Mouse (Mus musculus): ENCODE results near the gene Hcn3. TPM values are rescaled to one million over a fixed set of nuclear protein-coding genes. Genes with fewer than 3 reads are reported as not detected.

Gene Hcn3
- polyA plus RNA-seq, 1 experiment from 2014 or later: 59.3 TPM

- under 1% methylated on average over 13 of the region's 13 CpGs for WGBS
- H3K4me3 ChIP-seq (replicated peaks): peak overlapping the region; percentile 84
- no peaks in the 10 kb centered on the region for H3K36me3 ChIP-seq
- H3K27ac ChIP-seq (replicated peaks): peak overlapping the region; percentile 72
- H3K4me2 ChIP-seq: peak overlapping the region; percentile 88
- H3K9ac ChIP-seq (replicated peaks): peak overlapping the region; percentile 78
- no peaks in the 10 kb centered on the region for H3K9me3 ChIP-seq (replicated peaks)
- peaks cover 38% of the 10 kb centered on the region for H3K4me1 ChIP-seq
- H3K27me3 ChIP-seq (replicated peaks): no peaks in the 10 kb centered on the region
- ATAC-seq (ENCODE audit: low FRiP score): peak; percentile 51; the same call in 1 of the 2 replicates
Measured at GRCm38 (mm10) chr3:89159211-89159610, 785 bp downstream of the Hcn3 start.

- peak overlapping the region; percentile 23; the same call in 1 of the 2 replicates for H3K27ac ChIP-seq (replicated peaks)
- H3K27me3 ChIP-seq (replicated peaks): no peaks in the 10 kb centered on the region
- H3K4me2 ChIP-seq: peak overlapping the region; percentile 88
- H3K9ac ChIP-seq (replicated peaks): peak overlapping the region; percentile 78
- H3K36me3 ChIP-seq: no peaks in the 10 kb centered on the region
- WGBS: 20% methylated on average over 7 of the region's 7 CpGs
- H3K9me3 ChIP-seq (replicated peaks): no peaks in the 10 kb centered on the region
- H3K4me3 ChIP-seq (replicated peaks): peak overlapping the region; percentile 84
- no peak for ATAC-seq (ENCODE audit: low FRiP score)
- H3K4me1 ChIP-seq: peaks cover 33% of the 10 kb centered on the region
Measured at GRCm38 (mm10) chr3:89158651-89159050, 1.3 kb downstream of the Hcn3 start.

DNA sequence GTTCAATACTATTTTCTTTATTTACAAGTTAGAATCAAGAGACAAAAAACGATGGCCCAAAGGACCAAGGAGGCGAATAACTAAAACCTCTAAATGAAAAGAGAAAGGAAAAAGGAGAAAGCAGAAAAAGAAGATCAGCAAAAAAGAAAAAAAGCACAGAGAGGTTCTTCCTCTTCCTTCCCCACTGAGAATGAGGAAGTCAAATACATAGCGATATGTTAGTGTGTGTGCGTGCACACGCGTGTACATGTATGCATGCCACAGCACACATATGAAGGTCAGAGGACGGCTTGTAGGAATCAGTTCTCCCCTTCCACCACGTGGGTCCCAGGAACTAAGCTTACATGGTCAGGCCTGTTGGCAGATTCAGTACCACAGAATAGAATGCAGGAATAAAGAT is 3.0 kb downstream of the Hcn3 start:
- peaks cover 8% of the 10 kb centered on the region for H3K36me3 ChIP-seq
- H3K4me2 ChIP-seq: no peak overlapping the region
- H3K9me3 ChIP-seq (replicated peaks): no peaks in the 10 kb centered on the region
- H3K9ac ChIP-seq (replicated peaks): no peak overlapping the region
- 90% methylated on average over 8 of the region's 8 CpGs for WGBS
- no peak overlapping the region for H3K4me3 ChIP-seq (replicated peaks)
- no peak overlapping the region for H3K27ac ChIP-seq (replicated peaks)
- H3K27me3 ChIP-seq (replicated peaks): no peaks in the 10 kb centered on the region
- ATAC-seq (ENCODE audit: low FRiP score): no peak
- H3K4me1 ChIP-seq: peaks cover 32% of the 10 kb centered on the region

GRCm38 (mm10) chr3:89152084-89152835 is 7.7 kb downstream of the Hcn3 start:
- no peak overlapping the region for H3K27ac ChIP-seq (replicated peaks)
- H3K4me1 ChIP-seq: peaks cover 3% of the 10 kb centered on the region; the same call in 1 of the 2 replicates
- H3K9me3 ChIP-seq (replicated peaks): no peaks in the 10 kb centered on the region
- no peak for ATAC-seq (ENCODE audit: low FRiP score)
- WGBS: 57% methylated on average over 17 of the region's 17 CpGs
- peaks cover 26% of the 10 kb centered on the region for H3K36me3 ChIP-seq
- H3K9ac ChIP-seq (replicated peaks): no peak overlapping the region
- no peak overlapping the region for H3K4me2 ChIP-seq
- H3K27me3 ChIP-seq (replicated peaks): peaks cover 17% of the 10 kb centered on the region; the same call in 1 of the 2 replicates
- H3K4me3 ChIP-seq (replicated peaks): no peak overlapping the region

- no peak overlapping the region for H3K27ac ChIP-seq (replicated peaks)
- no peak for ATAC-seq (ENCODE audit: low FRiP score)
- WGBS: 75% methylated on average over 14 of the region's 14 CpGs
- peaks cover 26% of the 10 kb centered on the region for H3K36me3 ChIP-seq
- no peaks in the 10 kb centered on the region for H3K4me1 ChIP-seq
- no peaks in the 10 kb centered on the region for H3K9me3 ChIP-seq (replicated peaks)
- no peak overlapping the region for H3K9ac ChIP-seq (replicated peaks)
- peaks cover 17% of the 10 kb centered on the region; the same call in 1 of the 2 replicates for H3K27me3 ChIP-seq (replicated peaks)
- no peak overlapping the region for H3K4me2 ChIP-seq
- no peak overlapping the region for H3K4me3 ChIP-seq (replicated peaks)
Measured at GRCm38 (mm10) chr3:89148567-89148966, 11.4 kb downstream of the Hcn3 start.

- Histone ChIP-seq H3K27ac (replicated peaks) (no peak overlapping the region), H3K4me3 (replicated peaks) (no peak overlapping the region), H3K9ac (replicated peaks) (no peak overlapping the region), H3K4me2 (peak overlapping the region; percentile 25), H3K9me3 (replicated peaks) (no peaks in the 10 kb centered on the region), H3K36me3 (peaks cover 26% of the 10 kb centered on the region), H3K4me1 (no peaks in the 10 kb centered on the region), H3K27me3 (replicated peaks) (peaks cover 17% of the 10 kb centered on the region; the same call in 1 of the 2 replicates)
- 10% methylated on average over 15 of the region's 15 CpGs for WGBS
- no peak for ATAC-seq (ENCODE audit: low FRiP score)
Measured at GRCm38 (mm10) chr3:89147979-89148311, 12.1 kb downstream of the Hcn3 start.

- Histone ChIP-seq H3K4me3 (replicated peaks) (no peak overlapping the region), H3K4me1 (no peaks in the 10 kb centered on the region), H3K27me3 (replicated peaks) (peaks cover 17% of the 10 kb centered on the region; the same call in 1 of the 2 replicates), H3K27ac (replicated peaks) (no peak overlapping the region), H3K36me3 (peaks cover 22% of the 10 kb centered on the region), H3K4me2 (peak overlapping the region; percentile 25), H3K9me3 (replicated peaks) (no peaks in the 10 kb centered on the region), H3K9ac (replicated peaks) (no peak overlapping the region)
- no peak; the same call in 1 of the 2 replicates for ATAC-seq (ENCODE audit: low FRiP score)
- WGBS: 21% methylated on average over 26 of the region's 26 CpGs
Measured at GRCm38 (mm10) chr3:89147101-89147978, 12.7 kb downstream of the Hcn3 start.

DNA sequence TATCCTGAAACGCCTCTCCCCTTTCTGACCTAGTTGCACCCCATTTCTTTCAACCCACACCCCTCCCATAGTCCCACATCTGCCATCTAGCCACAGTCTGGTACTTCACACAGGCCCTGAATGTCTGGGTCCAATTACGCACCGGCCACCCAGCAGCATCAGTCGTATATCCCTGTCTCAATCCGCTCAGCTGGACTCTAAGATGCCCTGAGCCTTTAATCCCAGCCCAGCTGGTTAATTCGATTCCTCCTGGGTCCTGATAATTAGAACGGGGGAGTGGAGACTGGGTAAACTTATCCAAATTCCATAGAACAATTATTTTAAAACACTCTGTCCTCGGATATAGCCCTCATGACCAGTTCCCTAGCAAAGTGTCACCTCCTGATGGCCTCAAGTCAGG is 14.4 kb downstream of the Hcn3 start:
- ATAC-seq (ENCODE audit: low FRiP score): no peak
- 63% methylated on average over 8 of the region's 8 CpGs for WGBS
- Histone ChIP-seq H3K9me3 (replicated peaks) (no peaks in the 10 kb centered on the region), H3K4me2 (no peak overlapping the region), H3K36me3 (peaks cover 13% of the 10 kb centered on the region; the same call in 1 of the 2 replicates), H3K4me1 (no peaks in the 10 kb centered on the region), H3K9ac (replicated peaks) (no peak overlapping the region), H3K27ac (replicated peaks) (no peak overlapping the region), H3K27me3 (replicated peaks) (peaks cover 17% of the 10 kb centered on the region; the same call in 1 of the 2 replicates), H3K4me3 (replicated peaks) (no peak overlapping the region)

DNA sequence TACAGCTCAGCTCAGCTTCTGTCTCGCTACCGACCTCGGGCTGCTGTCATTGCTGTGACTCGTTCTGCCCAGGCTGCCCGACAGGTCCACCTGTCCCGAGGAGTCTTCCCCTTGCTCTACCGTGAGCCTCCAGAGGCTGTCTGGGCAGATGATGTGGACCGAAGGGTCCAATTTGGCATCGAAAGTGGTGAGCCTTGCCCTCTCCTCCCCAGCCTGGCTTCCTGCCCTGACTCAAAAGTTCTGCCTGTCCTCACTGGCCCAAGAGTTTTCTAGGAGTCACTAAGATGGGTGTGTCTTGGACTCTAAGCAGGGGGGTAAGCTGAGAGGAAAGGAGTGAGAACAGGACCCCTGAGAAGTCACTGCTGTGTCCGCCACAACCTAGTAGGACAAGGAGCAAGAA is 15.2 kb downstream of the Hcn3 start:
- Histone ChIP-seq H3K4me2 (no peak overlapping the region), H3K9ac (replicated peaks) (no peak overlapping the region), H3K9me3 (replicated peaks) (no peaks in the 10 kb centered on the region), H3K36me3 (0 out of 2 replicates have a peak, but pooled peaks cover 5% of the 10 kb centered on the region), H3K4me3 (replicated peaks) (no peak overlapping the region), H3K4me1 (no peaks in the 10 kb centered on the region), H3K27ac (replicated peaks) (no peak overlapping the region), H3K27me3 (replicated peaks) (peaks cover 12% of the 10 kb centered on the region; the same call in 1 of the 2 replicates)
- no peak for ATAC-seq (ENCODE audit: low FRiP score)
- 84% methylated on average over 10 of the region's 10 CpGs for WGBS

DNA sequence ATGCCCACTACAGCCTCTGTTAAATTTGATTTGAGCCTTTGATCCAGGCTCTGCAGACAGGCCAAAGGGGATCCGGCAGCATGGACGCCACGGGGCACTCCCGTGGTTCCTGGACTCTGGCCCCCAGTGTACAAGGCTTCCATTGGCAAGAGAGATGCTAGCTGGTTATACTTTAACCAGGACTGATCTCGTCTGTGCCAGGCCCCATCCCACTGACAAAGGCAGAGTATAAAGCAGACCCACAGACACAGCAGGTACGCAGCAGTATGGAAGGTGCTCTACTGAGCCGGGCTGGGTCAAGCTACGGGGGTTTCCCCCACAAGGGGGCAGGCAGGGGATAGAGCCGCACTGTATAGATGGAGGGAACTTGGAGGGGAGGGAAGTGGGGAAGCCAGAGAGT is 23.6 kb downstream of the Hcn3 start:
- H3K4me1 ChIP-seq: peaks cover 7% of the 10 kb centered on the region
- no peaks in the 10 kb centered on the region for H3K9me3 ChIP-seq (replicated peaks)
- no peaks in the 10 kb centered on the region for H3K27me3 ChIP-seq (replicated peaks)
- WGBS: 20% methylated on average over 9 of the region's 9 CpGs
- no peak for ATAC-seq (ENCODE audit: low FRiP score)
- H3K9ac ChIP-seq (replicated peaks): no peak overlapping the region
- H3K4me2 ChIP-seq: no peak overlapping the region
- H3K4me3 ChIP-seq (replicated peaks): no peak overlapping the region
- no peak overlapping the region for H3K27ac ChIP-seq (replicated peaks)
- H3K36me3 ChIP-seq: no peaks in the 10 kb centered on the region

DNA sequence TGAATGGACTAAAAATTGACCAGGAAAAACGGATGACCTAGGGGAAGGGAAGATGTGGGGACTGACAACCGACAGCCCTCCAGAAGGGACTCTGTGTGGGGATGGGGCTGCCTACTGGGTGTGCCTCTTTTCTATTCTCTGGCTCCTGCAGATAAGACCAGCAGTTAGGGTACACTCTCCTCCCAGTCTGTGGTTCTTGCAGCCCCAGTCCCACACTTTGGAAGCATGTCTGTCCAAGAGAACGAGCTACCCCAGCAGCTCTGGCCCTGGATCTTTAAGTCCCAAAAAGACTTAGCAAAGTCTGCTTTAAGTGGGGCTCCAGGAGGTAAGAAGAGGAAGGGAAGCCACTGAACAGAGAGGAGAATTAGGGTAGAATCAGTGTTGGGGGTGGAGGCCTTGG is 24.0 kb downstream of the Hcn3 start, which contains the start of gene Pklr:
TSS of gene Pklr (plus strand) at position 185 of the 400 bp plus-strand sequence.
- Histone ChIP-seq H3K9me3 (replicated peaks) (no peaks in the 10 kb centered on the region), H3K4me3 (replicated peaks) (no peak within 1 kb of the TSS)
- 63% methylated on average over 3 of the region's 3 CpGs for WGBS

More for the DNA sequence above, 24.0 kb downstream of the Hcn3 start, which contains the start of gene Pklr:
- Histone ChIP-seq H3K27me3 (replicated peaks) (no peaks in the 10 kb centered on the region), H3K27ac (replicated peaks) (no peak within 1 kb of the TSS), H3K4me2 (no peak within 1 kb of the TSS), H3K4me1 (peaks cover 7% of the 10 kb centered on the region), H3K9ac (replicated peaks) (no peak within 1 kb of the TSS), H3K36me3 (no peaks in the 10 kb centered on the region)
- ATAC-seq (ENCODE audit: low FRiP score): no peak
